Mouse (Mus musculus) T-helper 17 cell (primary cell): Measurements from ENCODE around the gene Tekt3.

Experiments
- in situ Hi-C, 2 experiments: fragments of 300-600 bp; cut with MboI, MseI; formaldehyde crosslinking; loops; 1 replicate in 1 of 2; 2 replicates in 1 of 2; pipeline ENCODE4 v1.15.1; 2025; ENCODE audit warnings: high pct_unique_total_duplicates in 2 of 2

The Tekt3 gene

GRCm38 (mm10) chr11:63124316-63124715, 62.9 kb downstream of the Tekt3 start:
- in situ Hi-C loops, result no loop called here

DNA sequence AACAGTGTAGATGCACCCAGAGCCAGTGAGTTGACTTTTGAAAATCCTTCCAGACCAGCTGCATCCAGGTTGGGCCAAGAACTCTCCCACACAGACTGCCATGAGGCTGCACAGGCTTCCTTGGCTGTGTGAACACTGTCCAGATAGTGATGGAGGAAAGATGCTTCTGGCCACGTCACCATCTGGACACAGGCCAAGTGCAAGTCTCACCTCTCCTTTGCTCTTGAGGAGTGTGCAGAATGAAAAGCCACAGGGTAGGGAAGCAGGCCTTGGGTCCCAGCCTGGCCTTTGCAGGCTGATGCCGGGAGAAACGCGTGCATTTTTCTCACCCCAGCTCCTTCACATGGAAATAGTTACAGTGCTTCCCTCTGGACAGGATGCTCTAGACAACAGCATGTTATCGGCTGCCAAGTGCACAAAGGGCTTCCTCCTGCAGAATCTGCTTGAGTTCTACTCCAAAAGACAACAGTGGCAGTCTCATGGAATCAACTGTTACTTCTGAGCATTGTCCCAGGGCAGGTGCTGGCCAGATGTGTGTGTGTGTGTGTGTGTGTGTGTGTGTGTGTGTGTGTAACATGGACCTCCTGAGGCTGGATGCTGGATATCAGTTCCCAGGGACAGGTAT, 64.5 kb downstream of the Tekt3 start:
- in situ Hi-C loops, result no loop called here

- in situ Hi-C loops, result no loop called here
Observed at GRCm38 (mm10) chr11:63126976-63127375, 65.5 kb downstream of the Tekt3 start.

DNA sequence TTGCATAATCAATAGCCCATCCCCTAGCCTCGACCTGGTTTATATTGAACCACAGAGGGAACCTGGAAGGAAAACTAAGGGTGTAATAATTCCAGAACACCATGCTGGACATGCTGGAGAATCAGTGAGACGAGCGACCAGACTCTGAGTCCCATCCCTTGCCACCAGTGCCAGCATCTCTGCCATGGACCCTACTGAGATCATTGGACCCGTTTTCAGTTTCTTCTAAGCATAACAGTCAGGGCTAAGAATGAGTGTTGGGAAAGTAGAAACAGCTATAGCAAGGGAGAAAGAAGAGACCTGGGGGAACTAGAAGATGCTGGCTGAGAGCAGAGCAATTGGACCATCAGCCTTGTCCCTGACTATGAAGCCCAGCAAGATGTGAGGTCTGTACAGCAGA, 66.1 kb downstream of the Tekt3 start:
- in situ Hi-C loops, result no loop called here

- in situ Hi-C loops, result no loop called here
Observed at GRCm38 (mm10) chr11:63128784-63129183, 67.3 kb downstream of the Tekt3 start, which contains the start of gene Pmp22. Gene Pmp22 (plus strand): TSS chr11:63128982.

GRCm38 (mm10) chr11:63129375-63129774, 67.9 kb downstream of the Tekt3 start:
- in situ Hi-C loops, result no loop called here

GRCm38 (mm10) chr11:63129840-63130239, 68.4 kb downstream of the Tekt3 start:
- in situ Hi-C loops, result loop anchor here (5.0 to 10.0 kb wide), 4 partner anchors 43 to 375 kb away; partner anchors contain the start of gene Gm10428 (in 1 of the 2)

DNA sequence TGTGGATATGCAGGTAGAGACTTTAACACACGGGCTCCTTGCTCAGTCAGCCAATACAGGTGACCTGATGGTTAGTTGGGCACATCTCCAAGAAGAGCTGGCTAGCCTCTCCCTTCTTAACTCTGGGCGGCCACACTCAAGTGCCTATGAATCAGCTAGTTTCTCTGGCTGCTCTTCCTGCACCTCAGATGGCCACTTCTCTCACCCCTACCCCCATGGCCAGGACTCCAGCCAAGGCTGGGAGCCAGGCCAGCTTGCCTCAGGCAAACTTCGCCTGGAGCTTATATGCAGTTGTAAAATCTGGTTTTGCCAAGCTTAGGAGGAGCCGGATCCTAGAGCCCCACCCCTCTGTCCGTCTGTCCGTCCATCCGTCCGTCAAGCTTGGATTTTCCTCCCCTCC, 69.0 kb downstream of the Tekt3 start:
- in situ Hi-C loops, result loop anchor here (5.0 to 10.0 kb wide), 4 partner anchors 43 to 376 kb away; partner anchors contain the start of gene Gm10428 (in 1 of the 2)

GRCm38 (mm10) chr11:63131001-63131692, 69.7 kb downstream of the Tekt3 start:
- in situ Hi-C loops, result loop anchor here (5.0 to 10.0 kb wide), 4 partner anchors 44 to 376 kb away; partner anchors contain the start of gene Gm10428 (in 1 of the 2)

GRCm38 (mm10) chr11:63131693-63132040, 70.2 kb downstream of the Tekt3 start:
- in situ Hi-C loops, result loop anchor here (5.0 to 10.0 kb wide), 4 partner anchors 44 to 377 kb away; partner anchors contain the start of gene Gm10428 (in 1 of the 2)

- in situ Hi-C loops, result loop anchor here (5.0 to 10.0 kb wide), 4 partner anchors 45 to 377 kb away; partner anchors contain the start of gene Gm10428 (in 1 of the 2)
Observed at GRCm38 (mm10) chr11:63132151-63132500, 70.7 kb downstream of the Tekt3 start.

- in situ Hi-C loops, result loop anchor here (5.0 to 10.0 kb wide), 4 partner anchors 45 to 378 kb away; partner anchors contain the start of gene Gm10428 (in 1 of the 2)
Observed at GRCm38 (mm10) chr11:63132501-63133435, 71.3 kb downstream of the Tekt3 start.

DNA sequence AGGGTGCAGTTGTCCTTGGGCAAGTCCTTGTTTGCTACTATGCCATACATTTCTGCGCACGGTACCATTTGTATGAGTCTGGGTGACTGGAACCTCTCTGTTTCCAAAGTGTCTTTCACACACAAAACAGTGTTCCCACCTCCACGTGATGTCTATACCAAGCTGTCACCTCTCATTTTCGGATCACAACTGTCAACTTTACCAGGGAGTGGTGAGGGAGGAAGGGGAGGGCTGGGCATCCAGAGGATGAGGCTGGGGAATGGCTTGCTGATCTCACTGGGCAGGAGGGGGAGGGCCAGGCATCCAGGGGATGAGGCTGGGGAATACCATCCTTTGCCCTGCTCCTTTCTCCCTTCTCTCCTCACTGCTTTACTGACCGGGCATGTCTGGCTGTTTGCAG, 72.6 kb downstream of the Tekt3 start:
- in situ Hi-C loops, result loop anchor here (5.0 to 10.0 kb wide), 4 partner anchors 47 to 379 kb away; partner anchors contain the start of gene Gm10428 (in 1 of the 2)

DNA sequence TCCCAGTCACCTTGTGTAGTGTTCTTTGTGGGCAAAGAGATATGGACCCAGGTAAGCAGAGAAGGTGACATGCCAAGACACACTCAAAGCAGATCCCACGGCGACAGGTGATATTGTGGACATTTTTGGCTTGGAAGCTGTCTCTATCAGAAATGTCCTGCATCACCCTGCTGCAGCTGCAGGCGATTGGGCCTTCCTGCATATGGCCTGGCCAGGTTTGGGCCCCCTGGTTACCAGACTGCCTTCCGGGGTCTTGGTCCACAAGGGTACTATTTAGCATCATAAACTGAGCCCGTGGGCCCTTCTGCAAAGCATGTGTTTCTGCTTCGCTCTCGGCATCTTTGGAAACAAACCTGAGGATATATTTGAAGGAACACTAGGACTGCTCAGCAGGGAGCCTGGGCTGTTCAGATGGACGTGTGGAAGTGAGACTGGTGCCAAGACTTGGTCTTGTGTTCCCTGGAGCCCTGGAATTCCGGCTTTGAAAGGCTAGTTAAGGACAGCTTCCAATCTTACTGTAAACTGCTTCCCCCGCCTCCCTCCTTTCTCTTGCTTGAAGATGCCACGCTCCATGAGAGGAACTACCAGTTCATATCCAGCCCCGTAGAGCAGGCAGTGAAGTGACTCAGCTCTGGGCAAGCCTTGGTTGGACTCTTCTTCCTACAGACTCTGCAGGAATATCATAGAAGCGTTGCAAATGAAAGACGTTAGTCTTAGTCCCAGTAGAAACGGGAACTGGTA, 73.5 kb downstream of the Tekt3 start:
- in situ Hi-C loops, result loop anchor here (5.0 to 10.0 kb wide), 5 partner anchors 48 to 380 kb away; partner anchors contain the start of gene Gm10428 (in 1 of the 2)

DNA sequence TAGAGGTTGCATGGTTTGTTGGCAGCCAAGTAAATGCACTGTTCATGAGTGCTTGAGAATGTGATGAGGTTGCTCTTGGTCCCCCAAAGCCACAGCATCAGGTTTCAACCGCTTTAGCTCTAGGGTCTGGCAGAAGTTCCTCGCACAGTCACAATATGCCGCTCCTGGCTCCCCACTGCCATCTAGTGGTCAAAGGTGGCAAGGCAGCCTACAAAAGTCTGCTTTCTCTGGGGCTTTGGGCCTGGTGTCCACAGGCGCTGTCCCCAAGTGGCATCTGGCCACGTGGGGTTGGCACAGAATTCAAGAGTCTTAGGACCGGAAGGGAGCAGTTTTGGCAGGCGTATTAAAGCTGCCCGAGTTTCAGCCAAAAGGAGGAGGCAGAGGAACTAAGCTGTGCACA, 74.2 kb downstream of the Tekt3 start:
- in situ Hi-C loops, result loop anchor here in 1 of 2 experiments (5.0 to 10.0 kb wide), 2 partner anchors 198 to 381 kb away; partner anchors contain the start of gene Gm10428

GRCm38 (mm10) chr11:63136205-63136604, 74.8 kb downstream of the Tekt3 start:
- in situ Hi-C loops, result loop anchor here in 1 of 2 experiments (5.0 to 10.0 kb wide), 2 partner anchors 199 to 381 kb away; partner anchors contain the start of gene Gm10428

- in situ Hi-C loops, result loop anchor here in 1 of 2 experiments (5.0 to 10.0 kb wide), 2 partner anchors 200 to 382 kb away; partner anchors contain the start of gene Gm10428
Observed at GRCm38 (mm10) chr11:63136836-63137416, 75.5 kb downstream of the Tekt3 start.

GRCm38 (mm10) chr11:63138739-63139138, 77.3 kb downstream of the Tekt3 start:
- in situ Hi-C loops, result loop anchor here in 1 of 2 experiments (5.0 to 10.0 kb wide), 2 partner anchors 201 to 384 kb away; partner anchors contain the start of gene Gm10428

DNA sequence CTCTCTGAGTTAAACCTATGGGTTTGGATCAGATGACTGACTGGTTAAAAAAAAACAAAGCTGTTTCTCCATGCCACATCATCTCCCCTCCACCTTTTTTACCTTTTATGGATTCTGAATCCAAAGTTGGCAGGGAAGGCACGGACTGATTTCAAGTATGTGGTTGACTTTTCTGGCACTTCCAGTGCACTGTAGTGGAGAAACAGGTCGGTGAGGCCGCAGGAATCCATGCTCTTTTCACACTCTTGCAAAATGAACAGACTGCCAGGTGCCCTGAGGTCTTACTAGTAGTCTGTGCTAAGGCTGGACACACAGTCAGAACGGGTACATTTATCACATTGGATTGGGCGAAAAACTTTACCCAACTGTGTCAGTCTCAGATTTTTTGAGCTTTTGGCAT, 80.9 kb downstream of the Tekt3 start:
- in situ Hi-C loops, result loop anchor here in 1 of 2 experiments (5.0 kb wide), 1 partner anchor 225 kb away; no protein-coding TSS in a partner anchor

GRCm38 (mm10) chr11:63142816-63143215, 81.4 kb downstream of the Tekt3 start:
- in situ Hi-C loops, result loop anchor here in 1 of 2 experiments (5.0 kb wide), 1 partner anchor 226 kb away; no protein-coding TSS in a partner anchor
